Mouse (Mus musculus): ENCODE data around the gene Heatr4.
"Not testable (repeated sequence)": the region's sequence is repeated elsewhere in the genome, so short reads cannot be mapped to it uniquely, and the experiment has no call there.

- not testable (repeated sequence) for TF ChIP-seq CTCF (IDR thresholded peaks at IDR 0.05; ENCODE audit: extremely low read depth, insufficient read length, insufficient replicate concordance, low read depth, low read length); POLR2A (IDR thresholded peaks at IDR 0.05; ENCODE audit: low read depth, low read length)
Measured at GRCm38 (mm10) chr12:84009171-84009965, 24.7 kb upstream of the Heatr4 start, which contains the start of gene Acot1.

Data from small intestine, adult 2 months (tissue).